Mouse (Mus musculus) liver, adult 2 months (tissue): ENCODE results near the gene Rabl3.

Experiments
- CTCF ChIP-seq: fragments of 200-500 bp; IDR thresholded peaks from 2 replicates; pipeline ENCODE4 v1.5.1; 2011; ENCODE audit warnings: low read depth, low read length, control low read depth
- POLR2A ChIP-seq: fragments of 200-500 bp; IDR thresholded peaks from 2 replicates; pipeline ENCODE4 v1.6.1; 2011; ENCODE audit warnings: low read length, control low read depth; ENCODE audit not compliant: insufficient read depth; ENCODE audit errors: extremely low read depth

DNA sequence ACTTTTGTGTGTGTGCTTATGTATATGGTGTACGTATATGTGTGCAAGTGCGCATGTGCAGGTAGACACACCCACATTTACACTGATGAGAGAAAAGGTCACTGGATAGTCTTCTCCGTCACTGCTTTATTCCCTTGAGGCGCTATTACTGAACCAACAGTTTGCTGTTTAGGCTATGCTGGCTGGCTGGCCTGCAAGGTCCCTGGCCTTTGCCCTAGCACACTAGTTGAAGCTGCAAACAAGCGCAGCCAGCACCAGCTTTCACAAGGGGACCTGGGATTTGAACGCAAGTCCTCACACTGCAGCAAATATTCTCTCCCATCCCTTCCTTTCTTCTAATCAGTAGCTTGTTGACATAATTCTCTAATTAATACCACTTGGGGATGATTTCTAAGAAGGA is 9.5 kb upstream of the Rabl3 start:
- TF ChIP-seq CTCF, result no peak
- no peak for TF ChIP-seq POLR2A
